Mouse (Mus musculus): ENCODE results near the gene Gm21913. TPM values are rescaled to one million over a fixed set of nuclear protein-coding genes. Genes with fewer than 3 reads are reported as not detected.
"Not testable (repeated sequence)": the region's sequence is repeated elsewhere in the genome, so short reads cannot be mapped to it uniquely, and the experiment has no call there.

Gm21913 gene
- not detected in 2 replicates for polyA plus RNA-seq (2012; rRNA removed)

GRCm38 (mm10) chrY:74623596-74623995 lies at the start of gene Gm21913:
Gene Gm21913 (plus strand): TSS chrY:74623896.
- H3K36me3 ChIP-seq (ENCODE audit: control insufficient read depth, insufficient read depth, low read length); H3K4me3 ChIP-seq (ENCODE audit: control insufficient read depth, insufficient read depth, low read length); H3K4me1 ChIP-seq (replicated peaks; ENCODE audit: control insufficient read depth, insufficient read depth, low read length); DNase-seq; H3K27me3 ChIP-seq (ENCODE audit: control insufficient read depth, insufficient read depth, low read length); H3K27ac ChIP-seq (ENCODE audit: control insufficient read depth, insufficient read depth, low read length): not testable (repeated sequence)
- WGBS = no CpG with 5 or more reads among the region's 3 CpGs

Other genes with a start within 250 kb of the Gm21913 start
- not detected in 2 replicates for gene Gm29110, start 153.4 kb upstream of the Gm21913 start, polyA plus RNA-seq (2012; rRNA removed)

All from thymus, adult 2 months (tissue).